Mouse (Mus musculus): ENCODE results near the gene Gm42372. TPM values are rescaled to one million over a fixed set of nuclear protein-coding genes. Genes with fewer than 3 reads are reported as not detected.
A peak's percentile ranks its signal among the peaks of the same experiment; 100 is the strongest.

Gm42372 gene
- total RNA-seq, 2 experiments from 2014 or later: 0.67 TPM; not detected in 1

GRCm38 (mm10) chr7:16959539-16960187 lies 23.2 kb upstream of the Gm42372 start, which contains the start of gene Pnmal1:
TSS of gene Pnmal1 (plus strand) at chr7:16959679.
- ATAC-seq (replicated peaks; ENCODE audit: poor library complexity): no peak

GRCm38 (mm10) chr7:16961678-16962077 lies 21.2 kb upstream of the Gm42372 start:
- no peak for ATAC-seq (replicated peaks; ENCODE audit: poor library complexity)

- no peak for ATAC-seq (replicated peaks; ENCODE audit: poor library complexity)
Measured at GRCm38 (mm10) chr7:16968414-16968813, 14.5 kb upstream of the Gm42372 start.

- no peak; the same call in 1 of the 2 replicates for ATAC-seq (replicated peaks; ENCODE audit: poor library complexity)
Measured at GRCm38 (mm10) chr7:16971160-16971559, 11.7 kb upstream of the Gm42372 start.

GRCm38 (mm10) chr7:16974018-16974417 lies 8.9 kb upstream of the Gm42372 start:
- ATAC-seq (replicated peaks; ENCODE audit: poor library complexity): peak; percentile 97

- ATAC-seq (replicated peaks; ENCODE audit: poor library complexity): no peak
Measured at GRCm38 (mm10) chr7:16976298-16976697, 6.6 kb upstream of the Gm42372 start.

GRCm38 (mm10) chr7:16978173-16978572 lies 4.7 kb upstream of the Gm42372 start:
- no peak for ATAC-seq (replicated peaks; ENCODE audit: poor library complexity)

- ATAC-seq (replicated peaks; ENCODE audit: poor library complexity): no peak
Measured at GRCm38 (mm10) chr7:16978593-16978992, 4.3 kb upstream of the Gm42372 start.

GRCm38 (mm10) chr7:16980348-16980747 lies 2.5 kb upstream of the Gm42372 start:
- ATAC-seq (replicated peaks; ENCODE audit: poor library complexity): peak; percentile 63

GRCm38 (mm10) chr7:16987541-16988149 lies 4.8 kb downstream of the Gm42372 start:
- ATAC-seq (replicated peaks; ENCODE audit: poor library complexity): no peak

GRCm38 (mm10) chr7:16988405-16988804 lies 5.5 kb downstream of the Gm42372 start:
- no peak for ATAC-seq (replicated peaks; ENCODE audit: poor library complexity)

- ATAC-seq (replicated peaks; ENCODE audit: poor library complexity): peak; percentile 47
Measured at GRCm38 (mm10) chr7:16990006-16990744, 7.3 kb downstream of the Gm42372 start.

- peak; percentile 23; the same call in 1 of the 2 replicates for ATAC-seq (replicated peaks; ENCODE audit: poor library complexity)
Measured at GRCm38 (mm10) chr7:16991681-16992450, 9.0 kb downstream of the Gm42372 start.

GRCm38 (mm10) chr7:16992451-16992807 lies 9.5 kb downstream of the Gm42372 start, which contains the start of gene Ccdc8:
TSS of gene Ccdc8 (plus strand) at chr7:16992708.
- no peak for ATAC-seq (replicated peaks; ENCODE audit: poor library complexity)

GRCm38 (mm10) chr7:16993651-16994399 lies 10.9 kb downstream of the Gm42372 start:
- ATAC-seq (replicated peaks; ENCODE audit: poor library complexity): peak; percentile 84

- ATAC-seq (replicated peaks; ENCODE audit: poor library complexity): no peak
Measured at GRCm38 (mm10) chr7:16994400-16994799, 11.5 kb downstream of the Gm42372 start.

GRCm38 (mm10) chr7:16995345-16995744 lies 12.5 kb downstream of the Gm42372 start:
- ATAC-seq (replicated peaks; ENCODE audit: poor library complexity): no peak

GRCm38 (mm10) chr7:16999233-16999632 lies 16.3 kb downstream of the Gm42372 start:
- ATAC-seq (replicated peaks; ENCODE audit: poor library complexity): peak; percentile 3; the same call in 1 of the 2 replicates

GRCm38 (mm10) chr7:16999650-17000049 lies 16.8 kb downstream of the Gm42372 start:
- peak; percentile 61 for ATAC-seq (replicated peaks; ENCODE audit: poor library complexity)

Measured in megakaryocyte progenitor cell, adult 5-6 weeks (primary cell).